Mouse (Mus musculus): Measurements from ENCODE around the gene Klk6. TPM values are rescaled to one million over a fixed set of nuclear protein-coding genes. Genes with fewer than 3 reads are reported as not detected.

Klk6 gene
- not detected for total RNA-seq (2021)

DNA sequence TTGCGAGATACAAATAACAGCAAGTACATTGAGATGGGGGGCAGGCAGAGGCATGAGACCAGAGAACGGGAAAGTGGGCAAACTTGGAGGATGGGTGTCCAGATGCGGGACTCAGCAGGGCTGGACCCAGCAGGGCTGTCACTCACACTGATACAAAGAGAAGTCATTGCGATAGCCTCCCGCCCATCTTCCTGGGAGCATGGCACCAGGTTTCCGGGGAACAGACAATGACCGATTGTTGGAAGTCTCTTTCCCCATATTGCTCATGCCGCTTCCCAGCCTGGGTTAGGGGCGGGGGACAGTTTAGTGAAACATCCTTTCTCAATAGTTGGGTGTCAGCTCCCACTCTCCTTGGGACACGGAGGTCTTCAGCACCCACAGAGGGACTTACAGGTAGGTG is at the start of gene Klk6:
Gene Klk6 (plus strand): TSS at position 301 of the 400 bp plus-strand sequence.
- no peak for DNase-seq

DNA sequence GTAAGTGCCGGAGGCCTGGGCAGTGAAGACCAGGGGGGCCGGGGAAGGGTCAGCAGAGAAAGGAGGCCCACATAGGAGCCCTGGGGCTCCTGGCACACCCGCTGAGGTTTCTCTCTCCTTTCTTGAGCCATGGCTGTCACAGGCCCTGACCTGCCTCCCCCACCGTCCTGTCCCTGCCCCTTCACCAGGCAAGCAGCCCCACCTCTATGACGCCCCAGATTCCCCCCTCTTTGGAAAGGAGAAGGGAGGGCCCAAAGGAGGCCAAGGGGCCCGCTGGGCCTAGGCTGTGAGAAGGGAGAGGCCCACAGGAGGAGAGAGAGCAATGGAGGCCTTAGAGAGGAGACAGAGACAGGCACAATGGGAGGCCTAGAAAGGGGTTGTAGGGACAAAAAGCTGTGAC is 49.5 kb upstream of the Klk6 start:
- DNase-seq: peak; percentile 2

DNA sequence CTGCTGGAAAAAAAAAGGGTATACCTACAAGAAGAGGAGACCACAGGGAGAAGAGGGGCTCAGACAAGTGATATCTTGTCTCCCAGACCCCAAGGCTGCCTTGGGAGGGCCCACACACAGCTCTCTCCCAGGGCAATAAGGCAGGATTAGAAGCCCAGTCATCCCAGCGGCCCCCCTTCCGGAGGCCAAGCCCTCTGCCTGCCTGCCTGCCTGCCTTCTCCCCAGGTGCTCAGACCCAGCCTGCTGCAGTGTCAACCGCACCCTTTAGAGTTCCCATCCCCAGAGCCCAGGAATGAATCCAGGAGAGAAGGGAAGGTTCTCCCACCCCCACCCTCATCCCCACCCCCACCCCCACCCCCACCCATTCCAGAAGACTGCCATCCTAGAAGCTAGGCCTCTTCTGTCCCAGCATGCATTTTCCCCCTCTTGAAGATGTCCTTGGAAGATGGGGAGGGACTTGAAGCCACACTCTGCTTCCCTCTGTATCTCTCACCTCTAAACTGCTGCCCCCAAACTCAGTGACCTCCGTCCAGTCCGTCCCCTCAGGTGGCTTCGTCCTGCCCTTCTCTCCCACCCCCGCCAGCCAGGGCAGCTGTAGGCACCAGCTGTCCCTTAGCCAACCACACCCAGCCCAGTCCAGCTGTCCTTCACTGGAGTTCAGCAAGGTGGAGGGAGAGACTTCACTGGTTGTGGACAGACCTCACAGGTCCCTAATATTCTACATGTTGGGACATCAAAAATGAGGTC is 48.8 kb upstream of the Klk6 start:
- DNase-seq: peak; percentile 2

DNA sequence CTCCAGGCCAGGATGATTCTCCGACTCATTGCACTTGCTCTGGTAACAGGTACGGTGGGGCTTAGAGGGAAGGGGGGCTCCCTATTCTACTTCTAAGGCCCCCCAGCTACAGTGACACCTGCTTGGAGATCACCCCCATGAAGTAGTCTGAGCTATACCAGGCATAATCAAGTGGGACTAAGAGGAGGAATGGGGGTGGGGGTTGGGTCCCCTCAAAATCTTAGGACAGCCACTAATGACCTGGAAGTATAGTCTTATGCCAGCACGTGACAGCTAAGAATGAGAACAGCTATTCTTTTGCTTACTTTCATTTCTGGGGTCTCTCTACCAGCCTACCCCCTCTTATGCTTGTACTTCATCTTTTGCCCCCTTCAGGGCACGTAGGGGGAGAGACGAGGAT is 47.8 kb upstream of the Klk6 start:
- no peak for DNase-seq

DNA sequence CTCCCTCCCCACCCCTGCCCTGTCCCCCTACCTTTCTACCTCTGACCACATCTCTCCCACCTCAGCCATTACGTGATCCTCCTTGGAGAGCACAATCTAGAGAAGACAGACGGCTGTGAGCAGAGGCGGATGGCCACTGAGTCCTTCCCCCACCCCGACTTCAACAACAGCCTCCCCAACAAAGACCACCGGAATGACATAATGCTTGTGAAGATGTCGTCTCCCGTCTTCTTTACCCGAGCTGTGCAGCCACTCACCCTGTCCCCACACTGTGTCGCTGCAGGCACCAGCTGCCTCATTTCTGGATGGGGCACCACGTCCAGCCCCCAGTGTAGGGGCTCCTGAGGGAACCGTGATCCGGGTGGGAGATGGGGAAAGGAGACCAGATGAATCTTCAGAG is 46.9 kb upstream of the Klk6 start:
- peak; percentile 1 for DNase-seq

DNA sequence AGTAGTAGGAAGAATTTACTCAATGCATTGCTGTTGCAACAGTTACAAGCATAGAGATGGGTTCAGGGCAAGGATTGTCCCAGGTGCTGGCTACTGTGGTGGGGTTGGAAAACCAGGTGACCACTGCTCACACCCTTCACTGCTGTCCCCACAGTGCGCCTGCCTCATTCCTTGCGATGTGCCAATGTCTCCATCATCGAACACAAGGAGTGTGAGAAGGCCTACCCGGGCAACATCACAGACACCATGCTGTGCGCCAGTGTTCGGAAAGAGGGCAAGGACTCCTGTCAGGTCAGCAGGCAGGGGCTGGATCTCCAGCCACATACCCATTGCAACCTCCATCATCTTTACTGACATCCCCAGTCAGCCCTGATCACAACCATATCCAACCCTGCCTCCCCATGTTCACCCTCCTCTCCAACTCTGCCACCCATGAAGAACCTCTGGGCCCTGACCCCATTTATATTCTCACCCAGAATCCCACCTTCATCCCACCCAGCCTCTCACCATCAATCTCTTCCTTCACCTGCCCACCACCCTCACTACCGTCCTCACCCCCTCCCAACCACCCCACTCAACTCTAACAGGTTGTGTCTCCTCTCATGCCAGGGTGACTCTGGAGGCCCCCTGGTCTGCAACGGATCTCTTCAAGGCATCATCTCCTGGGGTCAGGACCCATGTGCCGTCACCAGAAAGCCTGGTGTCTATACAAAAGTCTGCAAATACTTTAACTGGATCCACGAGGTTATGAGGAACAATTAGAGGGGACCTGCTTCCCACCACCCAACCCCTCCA is 45.9 kb upstream of the Klk6 start:
- no peak for DNase-seq

DNA sequence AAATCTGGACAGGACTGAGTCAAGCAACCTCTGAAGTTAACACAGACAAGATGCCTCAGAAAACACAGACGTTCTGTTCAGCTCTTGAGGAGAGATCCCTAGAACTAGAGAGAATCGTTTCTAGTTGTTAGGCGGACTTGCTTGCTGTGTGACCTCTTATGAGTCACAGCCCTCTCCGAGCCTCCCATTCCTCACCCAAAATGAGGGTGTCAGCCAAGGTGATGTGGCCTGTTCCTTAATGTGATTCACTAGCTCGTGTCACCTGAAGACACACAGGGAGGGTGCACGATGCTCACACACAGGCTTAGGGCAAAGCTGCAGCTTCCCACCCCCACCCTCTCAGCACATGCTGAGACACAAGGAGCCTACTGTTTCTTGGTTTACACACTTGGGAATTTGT is 44.1 kb upstream of the Klk6 start:
- DNase-seq: no peak

DNA sequence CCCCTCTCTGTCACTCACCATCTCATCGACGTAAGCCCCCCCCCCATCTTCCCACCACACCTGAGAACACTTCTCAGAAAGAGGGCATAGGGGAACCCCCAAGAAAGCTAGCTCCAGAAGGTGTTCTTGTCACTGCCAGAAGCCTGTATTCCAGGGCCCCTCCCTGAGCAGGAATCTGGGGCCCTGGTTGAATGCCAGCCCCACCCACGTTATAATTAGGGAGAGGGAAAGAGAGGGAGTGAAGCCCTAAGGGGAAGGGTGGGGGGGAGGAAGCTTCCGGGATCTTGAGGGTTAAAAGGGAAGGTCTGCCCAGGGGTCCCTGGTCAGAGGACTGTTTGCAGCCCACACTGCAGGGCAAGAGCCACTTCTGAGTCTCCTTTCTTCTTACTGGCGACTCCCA is 43.6 kb upstream of the Klk6 start, which contains the start of gene Klk10:
Gene Klk10 (plus strand): TSS at position 290 of the 400 bp plus-strand sequence.
- DNase-seq: no peak

DNA sequence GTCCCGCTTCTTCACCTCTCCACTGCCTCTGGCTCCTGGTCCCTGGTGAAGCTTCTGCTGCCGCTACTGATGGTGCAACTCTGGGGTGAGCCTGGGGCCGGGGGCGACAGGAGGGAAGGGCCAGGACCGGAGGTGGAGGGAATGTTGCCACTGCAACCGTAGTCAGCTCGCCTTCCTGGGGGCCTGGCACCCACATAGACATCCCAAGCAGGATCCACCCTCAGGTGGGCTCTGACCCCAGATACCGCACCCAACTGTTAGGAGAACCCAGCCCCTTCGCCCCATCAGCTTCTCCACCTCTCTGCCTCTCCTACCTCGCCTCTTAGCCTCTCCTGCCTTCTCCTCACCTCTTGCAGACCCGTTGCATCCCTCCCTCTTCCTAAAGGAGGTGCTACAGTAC is 42.8 kb upstream of the Klk6 start:
- no peak for DNase-seq

DNA sequence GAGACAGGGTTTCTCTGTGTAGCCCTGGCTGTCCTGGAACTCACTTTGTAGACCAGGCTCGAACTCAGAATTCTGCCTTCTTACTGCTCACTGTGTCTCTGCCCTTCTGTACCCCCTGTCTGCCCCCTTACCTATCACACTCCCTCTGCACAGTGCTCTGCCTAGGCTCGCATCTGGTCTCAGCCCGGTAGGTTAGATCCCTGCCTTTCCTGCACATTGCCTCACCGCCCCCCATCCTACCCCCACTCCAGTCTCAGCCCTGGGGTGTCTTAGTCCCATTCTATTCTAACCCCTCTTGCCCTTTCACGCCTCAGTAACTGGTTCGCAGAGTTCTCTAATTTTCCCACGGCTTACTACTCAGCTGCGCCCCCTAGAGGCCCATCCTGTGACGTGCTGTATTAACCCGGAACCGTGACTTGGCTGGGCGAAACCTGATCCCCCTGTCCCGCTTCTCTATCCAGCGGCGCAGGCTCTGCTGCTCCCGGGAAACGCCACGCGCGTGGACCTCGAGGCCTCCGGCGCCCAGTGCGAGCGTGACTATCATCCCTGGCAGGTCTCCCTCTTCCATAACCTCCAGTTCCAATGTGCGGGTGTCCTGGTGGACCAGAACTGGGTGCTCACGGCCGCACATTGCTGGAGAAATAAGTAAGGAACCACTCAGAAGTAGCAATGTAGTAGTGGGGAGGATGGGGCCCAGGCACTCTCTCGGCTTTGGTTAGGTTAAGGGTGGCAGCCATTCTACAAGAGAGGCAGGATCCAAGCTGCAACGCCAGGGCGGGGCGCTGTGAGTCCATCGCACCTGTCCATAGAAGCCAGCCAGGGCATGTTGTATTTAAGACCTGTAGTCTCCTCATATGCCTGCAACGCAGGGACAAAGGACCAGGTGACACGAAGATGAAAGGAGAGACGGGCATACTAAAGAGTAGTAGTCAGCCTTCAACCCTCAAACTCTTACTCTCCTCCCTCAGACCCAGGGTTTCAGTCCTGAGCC is 41.7 kb upstream of the Klk6 start:
- peak; percentile 86 for DNase-seq

DNA sequence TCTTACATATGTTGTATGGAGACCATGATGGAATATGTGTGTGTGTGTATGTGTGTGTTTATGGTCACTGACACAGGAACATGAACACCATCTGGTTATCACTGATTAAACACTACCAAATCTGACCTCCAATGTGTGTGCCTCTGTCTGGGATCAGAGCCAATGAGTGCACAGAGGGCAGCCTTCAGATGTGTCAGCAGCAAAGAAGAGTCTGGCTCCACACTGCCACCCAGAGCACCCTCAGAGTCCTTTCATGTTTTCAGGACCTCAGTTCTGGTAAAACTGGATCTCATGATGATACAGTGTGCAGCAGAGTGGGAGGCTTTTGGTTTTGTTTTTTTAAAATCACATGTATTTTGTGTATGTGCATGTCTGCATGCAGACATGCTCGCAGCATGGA is 39.0 kb upstream of the Klk6 start:
- DNase-seq: no peak

DNA sequence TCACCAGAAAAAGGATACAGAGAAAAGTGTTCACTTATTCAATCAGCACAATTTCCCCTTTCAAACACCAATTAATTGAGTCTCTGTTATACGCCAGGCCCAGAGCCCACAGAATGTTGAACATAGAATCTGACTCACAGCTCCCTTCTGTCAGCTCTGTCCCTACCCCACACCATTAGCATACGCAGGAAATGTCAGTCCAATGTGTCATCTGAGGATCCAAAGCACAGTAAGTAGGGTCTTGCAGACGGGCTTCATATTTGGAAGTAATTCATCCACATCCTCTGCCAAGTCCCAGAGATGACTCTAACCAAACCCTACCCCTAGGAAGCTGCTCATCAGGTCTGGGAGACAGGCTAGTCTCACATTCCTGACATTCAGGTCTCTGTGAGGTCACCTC is 36.2 kb upstream of the Klk6 start:
- no peak for DNase-seq

DNA sequence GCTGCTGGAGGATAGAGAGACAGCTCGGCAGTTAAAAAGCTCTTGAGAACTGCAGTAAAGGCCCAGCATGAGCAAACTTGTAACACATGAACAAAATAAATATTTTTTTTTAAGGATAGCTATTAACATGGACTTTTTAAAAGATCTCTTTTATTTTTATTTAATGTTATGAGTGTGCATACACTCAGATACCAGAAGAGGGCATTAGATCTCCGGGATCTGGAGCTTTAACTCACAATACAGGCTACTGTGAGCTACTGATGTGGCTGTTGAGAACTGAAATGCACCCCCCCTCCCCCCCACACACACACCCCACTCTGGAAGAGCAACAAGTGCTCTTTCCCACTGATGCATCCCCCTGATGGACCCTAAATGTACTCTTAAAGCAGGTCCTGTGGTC is 35.0 kb upstream of the Klk6 start:
- no peak for DNase-seq

DNA sequence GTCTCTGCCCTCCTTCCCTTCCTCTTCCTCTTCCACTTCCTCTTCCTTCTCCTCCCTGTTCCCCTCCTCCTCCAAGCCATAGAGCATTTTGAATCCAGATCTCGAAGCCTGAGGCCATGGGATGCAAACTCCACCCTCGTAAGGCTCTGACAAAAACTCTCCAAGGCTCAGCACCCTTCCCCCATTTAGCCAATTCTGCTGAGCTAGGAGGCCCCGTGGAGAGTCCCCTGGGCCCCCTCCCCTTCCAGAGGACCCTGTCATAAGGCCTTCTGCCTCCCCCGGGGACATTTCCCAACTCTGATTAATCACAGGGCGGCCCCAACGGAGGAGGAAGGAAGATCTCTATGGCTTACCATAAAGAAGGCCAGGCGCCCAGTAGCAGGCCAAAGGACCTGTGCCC is 32.7 kb upstream of the Klk6 start, which contains the start of gene Klk9:
Gene Klk9 (plus strand): TSS at position 301 of the 400 bp plus-strand sequence.
- DNase-seq: no peak

DNA sequence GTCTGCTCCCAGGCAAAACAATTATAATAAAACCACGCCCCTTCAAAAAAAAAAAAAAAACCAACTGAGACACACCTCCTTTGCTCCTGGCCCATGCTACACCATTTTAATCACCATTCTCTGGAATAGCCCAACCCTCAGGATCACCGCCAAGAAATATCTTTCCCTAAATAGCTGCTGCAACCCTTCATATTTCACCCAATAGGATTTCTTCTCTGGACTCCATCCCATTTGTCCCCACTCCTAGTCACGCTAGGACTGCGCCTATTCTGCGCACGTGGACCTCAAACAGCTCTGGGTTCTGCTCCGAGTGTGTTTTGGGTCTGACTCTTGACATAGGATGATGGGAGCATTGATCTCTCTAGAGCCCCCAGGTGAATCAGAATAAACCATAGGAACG is 27.9 kb upstream of the Klk6 start:
- no peak for DNase-seq

DNA sequence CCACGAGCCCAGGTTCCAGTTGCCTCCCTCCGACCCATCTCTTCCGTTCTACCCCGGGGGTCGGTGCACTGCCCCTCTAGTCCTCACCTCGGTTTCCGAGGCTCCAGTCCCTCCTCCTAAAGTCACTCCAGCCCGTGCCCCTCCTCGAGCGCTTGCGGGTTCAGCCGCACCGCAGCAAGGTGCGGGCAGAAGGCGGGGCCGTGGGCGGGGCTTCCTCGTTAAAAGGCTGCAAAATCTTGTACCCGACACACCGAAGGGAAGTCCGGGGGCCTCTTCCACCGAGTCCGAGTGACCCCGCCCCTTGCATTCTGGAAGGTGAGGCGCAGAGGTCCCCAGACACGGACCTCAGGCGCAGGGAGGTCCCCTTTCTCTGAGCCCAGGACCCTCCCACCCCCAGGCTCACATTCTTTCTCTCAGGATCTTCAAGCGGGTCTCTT is 26.9 kb upstream of the Klk6 start, which contains the start of gene Klk8:
Gene Klk8 (plus strand): TSS at position 245 of the 437 bp plus-strand sequence.
- DNase-seq: no peak

DNA sequence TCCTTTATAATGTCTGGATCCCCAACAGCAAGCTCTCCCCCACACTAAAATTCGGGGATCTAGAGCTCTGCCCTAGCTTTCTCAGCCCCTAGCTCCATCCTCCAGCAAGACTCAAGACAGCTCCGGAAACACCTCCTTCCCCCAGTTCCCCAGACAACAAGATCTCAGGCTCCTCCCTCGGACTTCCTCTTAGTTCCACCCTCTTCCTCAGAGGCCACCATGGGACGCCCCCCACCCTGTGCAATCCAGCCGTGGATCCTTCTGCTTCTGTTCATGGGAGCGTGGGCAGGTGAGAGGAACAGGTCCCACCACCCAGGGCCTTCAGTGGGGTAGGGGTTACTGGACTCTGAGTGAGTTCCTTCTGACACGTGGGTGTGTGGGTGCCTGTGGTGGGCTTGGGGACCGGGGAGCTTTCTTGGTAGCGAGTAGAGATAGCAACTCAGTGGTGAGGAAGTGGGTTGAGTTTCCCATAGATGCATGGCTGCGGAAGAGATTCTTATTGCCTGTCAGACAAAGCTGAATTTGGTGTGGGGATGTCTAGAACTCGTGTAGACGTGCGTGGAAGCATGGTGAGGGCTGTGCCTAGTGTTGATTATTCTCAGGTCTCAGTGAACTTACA is 26.3 kb upstream of the Klk6 start:
- DNase-seq: no peak

DNA sequence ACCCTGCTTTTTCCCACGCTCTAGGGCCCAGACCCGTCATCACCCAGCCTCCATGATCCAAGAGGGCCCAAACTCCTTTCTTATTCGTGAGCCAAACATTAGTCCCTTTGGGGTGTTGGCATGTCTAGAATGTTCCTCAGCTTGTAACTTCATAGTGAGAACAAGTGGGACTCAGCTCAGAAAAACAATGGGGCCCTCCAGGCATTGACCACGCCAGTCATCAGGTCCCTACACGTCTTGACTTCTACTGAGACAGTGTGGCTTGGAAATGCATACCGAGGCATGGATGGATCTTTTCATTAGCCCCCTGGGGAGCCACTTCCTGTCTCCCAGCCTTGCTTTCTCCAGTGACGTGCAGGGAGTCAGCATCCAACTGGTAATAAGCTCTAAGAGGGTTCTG is 24.4 kb upstream of the Klk6 start:
- DNase-seq: no peak

DNA sequence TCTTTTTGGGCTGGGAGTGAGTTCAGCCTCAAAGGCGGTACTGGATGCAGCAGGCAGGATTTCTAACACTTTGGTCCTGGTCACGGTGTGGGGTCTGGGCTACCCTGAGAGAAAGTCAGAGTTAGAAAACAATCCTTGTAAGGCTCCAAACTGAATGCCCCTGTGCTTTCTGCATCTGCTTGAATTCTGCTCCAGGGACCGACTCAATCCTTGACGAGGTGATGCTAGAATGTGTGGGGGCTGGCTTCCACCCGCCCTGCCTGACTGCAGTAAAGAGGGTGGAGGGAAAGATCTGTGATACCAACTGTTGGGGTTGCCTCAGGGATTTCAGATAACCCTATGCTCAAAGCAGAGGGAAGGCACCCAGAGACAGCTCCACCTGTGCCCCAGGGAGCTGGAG is 13.3 kb upstream of the Klk6 start, which contains the start of gene Klk7:
Gene Klk7 (plus strand): TSS at position 301 of the 400 bp plus-strand sequence.
- DNase-seq: no peak

DNA sequence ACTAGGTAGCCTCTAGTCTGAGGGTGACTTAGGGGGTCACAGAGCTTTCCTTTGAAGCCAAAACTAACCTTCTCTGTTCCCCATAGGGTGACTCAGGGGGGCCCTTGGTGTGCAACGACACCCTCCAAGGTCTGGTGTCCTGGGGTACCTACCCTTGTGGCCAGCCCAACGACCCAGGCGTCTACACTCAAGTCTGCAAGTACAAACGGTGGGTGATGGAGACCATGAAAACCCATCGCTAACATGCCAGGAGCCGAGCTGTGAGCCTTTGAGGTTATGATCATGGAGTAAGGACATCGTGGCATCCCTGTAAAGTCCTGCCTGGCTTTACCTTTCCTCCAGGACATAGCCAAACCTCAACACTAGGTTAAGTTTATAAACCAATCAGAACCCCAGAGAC is 9.1 kb upstream of the Klk6 start:
- DNase-seq: no peak

DNA sequence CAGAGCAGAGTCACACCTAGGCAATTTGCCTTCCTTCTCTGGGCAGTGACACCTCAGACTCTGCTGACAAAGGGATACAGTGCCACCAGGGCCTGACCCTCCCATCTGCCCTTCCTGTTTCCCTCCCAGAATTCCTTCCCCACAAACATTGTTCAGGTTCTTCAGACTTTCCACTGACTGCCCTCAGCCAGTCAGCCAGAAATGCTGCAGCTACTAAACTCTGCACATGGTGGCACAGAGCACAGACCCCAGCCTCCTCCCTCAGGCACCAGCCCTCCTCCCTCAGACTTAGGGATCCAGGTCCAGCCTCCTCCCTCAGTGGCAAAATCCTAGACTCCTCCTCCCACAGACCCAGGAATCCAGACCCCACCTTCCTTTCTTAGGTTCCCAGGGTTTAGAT is 7.6 kb upstream of the Klk6 start:
- no peak for DNase-seq

DNA sequence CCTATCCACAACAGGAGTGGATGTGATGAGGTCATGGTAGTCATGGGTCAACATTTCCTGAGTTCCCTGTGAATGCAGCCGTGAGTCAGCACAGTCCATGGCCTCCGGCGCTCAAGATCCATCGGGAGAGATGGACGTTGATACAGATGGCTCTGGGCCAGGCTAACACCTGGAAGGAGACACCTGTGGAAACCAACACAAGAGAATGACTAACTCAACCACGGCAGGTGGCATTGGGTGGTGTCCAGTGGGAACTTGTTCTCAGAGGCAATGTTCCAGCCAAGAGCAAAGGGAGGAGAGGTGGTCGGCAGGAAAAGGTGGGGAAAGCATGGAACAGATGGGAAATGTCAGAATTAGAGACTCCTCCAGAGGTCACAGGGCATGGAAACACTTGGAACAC is 2.7 kb upstream of the Klk6 start:
- no peak for DNase-seq

Measured in heart, postnatal 4 days (tissue).